Mouse (Mus musculus): ENCODE results near the gene Gusb.

DNA sequence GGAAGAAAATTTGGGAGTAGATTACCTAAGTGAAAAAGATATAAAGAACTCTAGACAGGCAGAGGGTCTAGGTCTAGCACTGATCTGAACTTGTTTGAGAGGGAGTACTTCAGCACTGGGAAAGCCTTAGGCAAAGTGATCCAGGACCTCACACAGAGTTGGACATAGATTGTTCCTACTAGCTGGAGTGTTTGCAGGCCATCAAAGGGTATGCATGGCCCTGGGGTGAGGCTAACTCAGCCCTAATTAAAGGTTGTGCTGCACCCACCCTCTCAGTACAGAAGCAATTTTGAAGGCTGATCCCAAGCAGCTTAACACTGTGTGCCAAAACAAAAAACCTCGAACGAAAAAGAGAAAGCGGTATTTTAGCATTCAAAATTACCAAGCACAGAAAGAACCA, 36.4 kb downstream of the Gusb start:
- TF ChIP-seq POLR2AphosphoS2 (IDR thresholded peaks at IDR 0.05; ENCODE audit: insufficient read length, low read depth) (no peak), MYOG (IDR thresholded peaks at IDR 0.05; ENCODE audit: control insufficient read depth in 1 of 3, insufficient read depth in 1 of 3, insufficient read length in 2 of 3, low read depth in 2 of 3) (no peak), POLR2A (IDR thresholded peaks at IDR 0.05; ENCODE audit: insufficient read length, low read depth) (no peak)

Data from myocyte (in vitro differentiated cells).